Mouse (Mus musculus): ENCODE data around the gene Uvrag.
A peak's percentile ranks its signal among the peaks of the same experiment; 100 is the strongest.

Gene Uvrag

GRCm38 (mm10) chr7:99140511-99140910 lies 430 bp downstream of the Uvrag start:
- DNase-seq (ENCODE audit: extremely low read depth, low read depth) = no peak

GRCm38 (mm10) chr7:99139841-99140491 lies 975 bp downstream of the Uvrag start:
- DNase-seq (ENCODE audit: extremely low read depth, low read depth) = peak; percentile 36

DNA sequence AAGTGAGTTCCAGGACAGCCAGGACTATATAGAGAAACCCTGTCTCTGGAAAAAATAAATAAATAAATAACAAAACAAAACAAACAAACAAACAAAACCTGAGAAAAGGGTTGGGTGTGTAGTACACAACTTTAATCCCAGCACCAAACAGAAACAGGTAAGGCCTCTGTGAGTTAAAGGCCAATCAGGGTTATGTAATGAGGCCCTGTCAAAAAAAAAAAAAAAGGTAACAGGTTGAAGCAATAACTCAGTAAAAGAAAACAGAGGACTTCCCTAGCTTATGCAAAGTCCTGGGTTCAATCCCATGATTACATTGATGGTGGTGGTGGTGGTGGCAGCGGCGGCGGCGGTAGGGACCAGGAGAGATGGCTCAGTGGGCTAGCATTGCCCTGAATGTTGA lies 3.4 kb downstream of the Uvrag start:
- DNase-seq (ENCODE audit: extremely low read depth, low read depth) = no peak

DNA sequence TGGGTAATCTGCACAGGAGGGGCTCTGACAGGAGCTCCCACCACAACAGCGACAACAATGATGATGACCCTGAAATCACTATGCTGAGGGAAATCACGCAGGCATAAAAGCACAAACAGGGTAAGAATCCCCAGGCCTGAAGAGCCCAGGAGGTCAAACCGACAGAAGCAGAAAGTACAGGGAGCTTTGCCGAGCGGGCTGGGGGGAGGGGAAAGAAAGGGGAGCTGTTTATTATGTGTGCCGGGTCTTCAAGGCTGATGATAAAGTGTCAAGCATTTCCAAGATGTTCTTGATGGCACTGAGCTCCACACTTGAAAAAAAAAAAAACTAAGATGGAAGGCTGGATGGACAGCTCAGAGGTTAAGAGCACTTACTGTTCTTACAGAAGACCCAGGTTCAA lies 4.2 kb downstream of the Uvrag start:
- no peak for DNase-seq (ENCODE audit: extremely low read depth, low read depth)

GRCm38 (mm10) chr7:99133811-99134402 lies 7.0 kb downstream of the Uvrag start:
- no peak for DNase-seq (ENCODE audit: extremely low read depth, low read depth)

DNA sequence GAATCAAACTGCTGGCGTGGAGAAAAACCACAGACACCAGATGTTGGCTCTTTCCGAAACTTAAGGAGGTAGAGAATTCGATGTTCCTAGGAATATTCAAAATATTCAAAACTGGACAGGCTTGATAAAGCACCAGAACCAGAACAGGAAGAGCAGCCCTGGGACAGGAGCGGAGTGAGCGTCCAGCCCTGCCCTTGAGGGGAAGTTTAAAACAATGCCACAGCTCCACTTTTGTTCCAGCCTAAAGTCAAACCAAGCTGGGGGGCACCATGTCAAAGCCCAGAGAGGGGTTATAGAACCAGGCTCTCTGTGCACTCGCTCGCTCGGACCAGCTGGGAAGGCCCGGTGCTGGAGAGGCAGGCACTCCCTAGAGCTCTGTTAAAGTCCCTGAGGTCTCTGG lies 8.3 kb downstream of the Uvrag start:
- no peak for DNase-seq (ENCODE audit: extremely low read depth, low read depth)

GRCm38 (mm10) chr7:99131819-99132353 lies 9.1 kb downstream of the Uvrag start:
- no peak for DNase-seq (ENCODE audit: extremely low read depth, low read depth)

GRCm38 (mm10) chr7:99128965-99129364 lies 12.0 kb downstream of the Uvrag start:
- DNase-seq (ENCODE audit: extremely low read depth, low read depth) = no peak

- DNase-seq (ENCODE audit: extremely low read depth, low read depth) = no peak
These were observed 12.7 kb downstream of the Uvrag start for GRCm38 (mm10) chr7:99128020-99128950.

- no peak for DNase-seq (ENCODE audit: extremely low read depth, low read depth)
These were observed 14.9 kb downstream of the Uvrag start for GRCm38 (mm10) chr7:99126057-99126456.

DNA sequence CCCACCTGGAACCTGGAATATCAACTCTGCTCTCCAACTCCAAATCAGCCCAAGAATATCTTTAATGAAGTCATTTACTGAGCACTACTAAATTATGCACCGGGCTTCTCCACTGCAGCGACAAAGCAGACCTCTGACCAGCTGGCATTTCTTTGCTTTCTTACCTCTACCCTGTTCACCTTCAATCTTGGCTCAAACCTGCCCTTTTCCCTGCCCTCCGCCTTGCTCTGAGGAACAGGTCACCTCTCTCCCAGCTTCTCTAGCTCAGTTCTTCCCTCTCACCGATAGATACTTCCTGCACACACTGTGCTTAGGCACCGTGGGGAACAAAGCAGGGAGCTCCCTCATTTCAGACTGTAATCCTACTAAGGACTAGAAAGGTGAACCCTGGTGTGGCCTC lies 18.3 kb downstream of the Uvrag start:
- no peak for DNase-seq (ENCODE audit: extremely low read depth, low read depth)

DNA sequence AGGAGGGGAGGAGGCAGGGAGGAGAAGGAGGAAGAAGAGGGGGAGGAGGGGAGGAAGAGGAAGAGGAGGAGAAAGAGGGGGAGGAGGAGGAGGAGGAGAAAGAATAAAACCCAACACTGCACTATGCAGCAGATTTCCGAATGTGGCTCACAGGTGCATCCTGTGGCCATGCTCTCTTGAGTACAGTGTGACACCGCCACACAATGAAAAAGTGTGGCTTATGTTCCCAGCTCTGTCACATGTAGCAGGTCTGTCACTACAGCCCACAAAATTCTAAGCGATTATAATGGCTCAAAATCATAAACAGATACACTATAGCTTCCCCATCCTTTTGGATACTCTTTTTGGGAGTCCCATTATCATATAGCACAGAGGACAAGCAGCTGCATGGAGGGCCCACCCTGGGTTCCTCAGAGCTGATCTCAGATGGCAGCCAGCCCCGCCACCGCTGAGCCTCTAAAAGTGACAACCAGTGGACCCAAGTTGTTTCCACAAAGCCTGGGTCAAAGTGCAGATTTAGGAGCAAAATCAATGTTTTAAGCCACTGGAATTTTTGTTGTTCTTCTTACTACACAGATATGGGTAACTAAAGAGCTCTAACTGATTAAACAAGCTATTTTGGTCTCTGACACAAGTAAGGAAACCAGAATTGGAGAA lies 19.9 kb downstream of the Uvrag start:
- DNase-seq (ENCODE audit: extremely low read depth, low read depth) = no peak

DNA sequence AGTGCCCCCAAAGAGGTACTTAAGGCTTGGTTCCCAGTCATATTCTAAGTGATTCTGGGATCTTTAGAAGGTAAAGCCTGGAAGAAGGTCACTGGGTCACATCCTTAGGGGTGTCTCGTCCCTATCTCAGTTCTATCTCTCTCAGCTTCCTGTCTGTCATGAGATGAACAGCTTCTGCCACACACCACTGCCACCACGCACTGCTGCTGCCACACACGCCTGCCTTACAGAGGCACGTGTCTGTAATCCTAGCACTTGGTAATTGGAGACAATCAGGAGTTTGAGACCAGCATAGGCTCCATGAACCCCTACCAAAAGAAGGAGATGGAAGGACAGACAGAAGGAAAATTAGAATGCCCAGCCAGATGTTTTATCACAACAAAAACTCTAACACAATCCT lies 20.9 kb downstream of the Uvrag start:
- DNase-seq (ENCODE audit: extremely low read depth, low read depth) = no peak

DNA sequence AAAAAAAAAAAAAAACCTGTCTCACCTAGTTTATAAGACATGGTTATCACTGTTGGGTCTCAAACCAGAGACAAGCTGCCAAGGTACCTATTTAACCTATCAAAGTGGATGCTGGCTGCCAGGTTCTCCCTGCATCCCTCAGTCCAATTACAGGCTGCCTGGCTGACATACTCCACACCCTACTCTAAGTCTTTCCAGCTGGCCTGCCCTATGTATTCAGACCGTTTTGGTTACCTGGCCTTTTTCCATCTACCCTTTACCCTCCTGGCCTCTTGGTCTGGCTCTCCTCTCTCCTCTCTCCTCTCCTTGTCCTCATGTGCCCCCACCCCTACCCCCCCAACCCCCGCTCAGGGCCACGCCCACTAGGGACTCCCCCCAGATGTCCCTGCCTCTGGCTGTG lies 24.2 kb downstream of the Uvrag start:
- DNase-seq (ENCODE audit: extremely low read depth, low read depth) = no peak

DNA sequence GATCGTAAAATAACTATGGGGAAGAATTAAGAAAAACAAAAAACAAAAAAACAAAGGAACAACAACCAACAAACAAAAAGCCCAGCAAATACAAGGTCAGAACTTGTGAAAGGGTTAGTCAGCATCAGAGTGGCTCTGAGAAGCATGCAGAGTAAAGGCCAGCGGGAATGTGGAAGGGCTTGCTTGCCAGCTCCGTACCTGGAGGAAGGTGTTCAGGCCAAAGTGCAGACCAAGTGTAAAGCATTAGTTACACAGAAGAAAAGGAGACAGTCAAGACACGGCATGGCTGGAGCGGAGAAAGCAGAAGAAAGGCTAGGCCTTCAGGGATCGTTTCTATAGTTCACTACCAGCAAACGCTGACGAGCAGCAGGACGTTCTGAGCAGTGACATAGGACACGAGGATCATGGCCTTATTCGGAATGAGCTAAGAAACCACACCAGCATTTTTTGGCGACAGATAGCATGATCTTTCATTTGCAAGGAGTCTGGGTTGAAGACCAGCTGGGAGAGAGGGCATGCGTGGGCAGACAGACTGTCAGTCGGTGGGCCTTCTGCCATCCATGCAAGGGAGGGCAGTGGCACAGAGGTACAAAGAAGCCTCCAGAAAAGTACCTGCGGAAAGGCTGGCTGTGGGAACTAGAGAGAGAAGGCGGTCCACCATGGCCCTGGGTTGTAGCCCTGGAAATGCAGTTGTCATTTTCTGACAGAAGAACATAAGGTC lies 26.8 kb downstream of the Uvrag start:
- DNase-seq (ENCODE audit: extremely low read depth, low read depth) = no peak

GRCm38 (mm10) chr7:99107566-99107965 lies 33.4 kb downstream of the Uvrag start:
- DNase-seq (ENCODE audit: extremely low read depth, low read depth) = peak; percentile 17

DNA sequence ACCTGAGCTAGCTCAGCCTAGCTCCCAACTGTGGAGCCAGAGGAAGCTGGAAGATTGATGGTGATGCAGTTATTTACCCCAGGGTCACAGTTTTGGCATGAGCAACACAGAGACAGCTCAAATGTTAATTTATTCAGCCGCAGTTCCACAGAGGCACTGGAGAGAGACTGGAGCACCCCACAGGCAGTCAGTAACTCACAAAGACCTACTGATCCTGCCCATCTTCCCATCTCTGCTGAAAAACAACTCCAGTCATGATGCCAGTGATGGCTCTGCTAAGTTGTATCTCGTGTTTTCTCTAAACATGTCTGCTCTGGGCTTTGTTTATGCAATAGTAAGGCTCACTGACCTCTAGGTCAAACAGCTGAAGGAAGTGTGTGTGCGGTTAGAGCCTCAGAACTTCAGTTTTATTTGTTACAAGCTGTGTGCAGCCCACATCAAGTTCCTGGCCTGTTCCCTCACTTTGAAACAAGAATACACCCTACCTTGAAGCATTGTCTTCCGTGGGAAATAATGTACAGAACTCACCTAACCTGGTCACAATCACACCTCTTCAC lies 34.1 kb downstream of the Uvrag start:
- DNase-seq (ENCODE audit: extremely low read depth, low read depth) = no peak

DNA sequence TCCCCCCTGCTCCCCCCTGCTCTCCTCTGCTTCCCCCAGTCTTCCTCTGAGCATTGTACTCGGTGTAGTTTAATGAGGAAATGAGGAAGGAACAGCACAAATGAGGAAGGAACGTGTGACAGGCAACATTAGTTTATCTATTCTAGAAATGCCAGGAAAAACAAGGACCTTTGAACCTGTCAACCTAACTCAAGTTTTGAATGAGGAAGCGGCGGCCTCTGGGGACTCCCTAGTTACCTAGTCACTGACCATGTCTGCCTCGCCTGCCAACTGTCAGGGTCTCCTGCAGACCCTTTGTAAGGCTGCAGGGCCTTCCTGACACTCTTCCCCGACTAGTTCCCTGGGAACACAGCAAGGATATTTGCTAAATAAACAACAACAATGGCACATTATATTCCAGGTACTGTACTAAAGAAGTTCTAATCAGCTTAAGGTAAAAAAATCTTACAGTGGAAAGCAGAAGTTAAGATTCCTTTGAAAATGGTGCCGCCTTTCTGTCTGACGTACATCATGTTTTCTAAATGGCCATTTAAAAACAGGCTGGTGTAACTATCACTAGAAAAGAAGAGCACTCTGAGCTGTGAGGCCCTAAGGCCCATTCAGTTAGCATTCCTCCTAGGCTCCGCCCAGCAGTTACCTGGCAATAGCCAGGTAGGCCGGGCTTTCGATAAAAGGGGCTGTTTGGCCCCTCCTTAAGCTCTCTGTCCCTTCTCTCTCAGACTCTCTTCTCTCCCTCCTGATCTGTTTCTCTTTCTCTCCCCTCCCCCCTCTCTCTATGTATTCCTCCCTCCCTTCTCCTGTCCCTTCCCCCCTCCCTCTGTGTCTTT lies 39.0 kb downstream of the Uvrag start:
- no peak for DNase-seq (ENCODE audit: extremely low read depth, low read depth)

GRCm38 (mm10) chr7:99101076-99101475 lies 39.9 kb downstream of the Uvrag start:
- DNase-seq (ENCODE audit: extremely low read depth, low read depth) = no peak

GRCm38 (mm10) chr7:99100573-99100972 lies 40.4 kb downstream of the Uvrag start:
- DNase-seq (ENCODE audit: extremely low read depth, low read depth) = no peak
